Mouse (Mus musculus): ENCODE data around the gene Prf1.

DNA sequence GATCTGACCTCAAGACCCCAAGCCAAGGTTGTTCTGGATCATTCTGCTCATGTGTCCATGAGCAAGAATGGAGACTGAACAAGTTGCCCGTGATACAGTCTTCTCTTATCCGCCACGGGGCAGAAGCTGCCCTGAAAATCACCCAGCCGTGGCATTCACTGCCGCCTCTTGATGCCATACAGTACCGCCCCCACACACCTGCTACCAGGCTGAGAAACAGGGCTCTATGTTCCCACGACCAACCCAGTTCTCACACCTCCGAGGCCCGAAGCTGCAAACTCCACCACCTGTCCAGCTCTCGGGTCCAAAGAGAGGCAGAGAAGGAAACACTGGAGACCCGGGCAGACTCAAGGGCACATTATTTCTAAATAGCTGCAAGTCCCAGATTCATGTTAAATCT, 40.0 kb downstream of the Prf1 start:
- no peak for TF ChIP-seq CTCF (IDR thresholded peaks at IDR 0.05; ENCODE audit: extremely low read depth, insufficient read length, insufficient replicate concordance, low read depth, low read length)
- no peak for TF ChIP-seq POLR2A (IDR thresholded peaks at IDR 0.05; ENCODE audit: low read depth, low read length)

All from small intestine, adult 2 months (tissue).